Mouse (Mus musculus) granulocyte monocyte progenitor cell, adult 5-6 weeks (primary cell): ENCODE data around the gene P3h1. TPM values are rescaled to one million over a fixed set of nuclear protein-coding genes. Genes with fewer than 3 reads are reported as not detected.

Experiments
- ATAC-seq: replicated peaks from 2 replicates; pipeline ENCODE4 v1.8.0; 2016; ENCODE audit warnings: mild to moderate bottlenecking, moderate TSS enrichment, inconsistent platforms; ENCODE audit not compliant: poor library complexity, severe bottlenecking
- total RNA-seq, 2 experiments: library from RNA; stranded (forward) in 1 of 2; stranded (reverse) in 1 of 2; fragments of 200-712, 200-1000 nt in 1 of 2; fragments of >200 nt in 1 of 2; fragmentation: Nextera tagmentation in 1 of 2; gene quantifications; 2 replicates each; pipeline ENCODE4 v1.2.3; 2014 to 2017

P3h1 gene
- total RNA-seq (2014; fragmentation: Nextera tagmentation) = 14.0 and 14.7 TPM in 2 replicates
- total RNA-seq (2017) = 14.7 and 15.9 TPM in 2 replicates

DNA sequence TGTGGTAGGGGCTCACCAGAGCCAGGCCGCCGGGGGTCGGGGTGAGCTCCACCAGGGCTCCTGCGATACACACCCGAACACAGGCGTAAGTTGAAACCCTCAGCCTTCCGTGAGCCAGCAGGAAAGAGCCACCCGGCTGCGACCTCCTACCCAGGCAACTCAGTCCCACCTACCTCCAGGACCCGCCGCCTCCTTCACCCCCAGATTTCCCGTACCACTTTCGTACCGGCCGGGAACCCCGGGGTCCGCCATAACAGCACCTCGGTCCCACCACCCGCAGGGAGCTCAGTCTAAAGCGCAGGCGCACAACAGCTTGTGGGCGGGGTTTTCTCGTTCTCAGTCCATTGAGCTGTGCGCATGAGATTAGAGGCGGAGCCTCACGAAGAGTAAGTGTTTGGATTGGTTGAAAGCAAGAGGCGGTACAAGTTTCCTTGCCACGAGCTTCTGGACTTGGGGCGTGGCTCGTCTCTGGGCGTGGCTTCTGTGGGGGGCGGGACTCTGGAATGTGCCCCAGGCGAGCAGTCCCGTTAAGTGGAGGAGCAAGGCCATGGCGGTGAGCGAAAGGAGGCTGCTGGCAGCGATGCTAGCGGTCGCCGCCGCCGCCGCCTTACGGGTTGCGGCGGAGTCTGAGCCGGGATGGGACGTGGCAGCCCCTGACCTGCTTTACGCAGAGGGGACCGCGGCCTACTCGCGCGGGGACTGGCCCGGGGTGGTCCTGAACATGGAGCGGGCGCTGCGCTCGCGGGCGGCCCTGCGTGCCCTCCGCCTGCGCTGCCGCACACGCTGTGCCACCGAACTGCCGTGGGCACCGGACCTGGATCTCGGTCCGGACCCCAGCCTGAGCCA, at the start of gene P3h1, which contains the start of gene AU022252:
P3h1 (plus strand) TSS at position 506 of the 846 bp plus-strand sequence.
AU022252 (minus strand) TSS at position 303 of the 846 bp plus-strand sequence.
- ATAC-seq = peak; percentile 94

GRCm38 (mm10) chr4:119183525-119183924, 49.2 kb upstream of the P3h1 start:
- no peak for ATAC-seq

- no peak for ATAC-seq
These were observed 46.9 kb upstream of the P3h1 start for GRCm38 (mm10) chr4:119185771-119186170.

GRCm38 (mm10) chr4:119188060-119188785, 44.5 kb upstream of the P3h1 start:
- ATAC-seq = peak; percentile 85

DNA sequence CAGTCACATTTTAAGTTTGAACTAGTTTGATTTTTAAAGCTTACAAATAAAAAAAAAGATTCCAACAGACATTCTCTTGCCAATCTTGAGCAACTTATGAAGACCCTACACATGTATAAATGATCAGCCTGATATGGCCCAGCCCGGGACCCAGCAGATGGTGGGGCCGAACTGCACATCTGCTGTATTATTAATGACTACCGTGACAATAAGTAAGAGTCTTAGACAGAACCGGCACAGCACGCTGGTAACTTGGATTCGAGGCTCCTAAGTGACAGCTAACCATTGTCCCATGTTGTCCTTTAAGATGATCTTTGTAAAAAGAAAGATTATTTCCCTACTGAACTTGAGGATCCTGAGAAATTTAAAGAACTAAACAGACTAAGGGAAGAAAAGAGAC, 43.3 kb upstream of the P3h1 start:
- no peak for ATAC-seq

GRCm38 (mm10) chr4:119189864-119190263, 42.9 kb upstream of the P3h1 start, which contains the start of gene Ermap:
Gene Ermap (minus strand): TSS chr4:119190011.
- ATAC-seq = no peak

DNA sequence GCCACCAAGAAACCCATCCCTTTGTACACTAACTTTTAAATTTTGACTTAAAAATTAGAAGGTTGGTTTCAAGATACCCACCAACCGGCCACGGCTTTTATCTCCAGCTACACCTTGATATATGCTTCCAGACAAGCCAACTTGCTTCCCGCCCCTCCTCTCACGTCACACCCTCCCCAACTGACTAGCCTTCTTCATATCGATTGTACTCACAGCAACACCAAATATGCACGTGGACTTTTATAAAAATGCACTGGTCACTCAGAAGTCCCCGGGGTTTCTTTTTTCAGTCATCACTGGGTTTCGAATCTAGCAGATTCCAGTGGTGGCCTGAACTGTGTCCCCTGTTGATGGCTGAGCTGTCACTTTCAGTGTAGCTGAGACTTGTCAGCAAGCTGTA, 42.1 kb upstream of the P3h1 start:
- ATAC-seq = no peak

DNA sequence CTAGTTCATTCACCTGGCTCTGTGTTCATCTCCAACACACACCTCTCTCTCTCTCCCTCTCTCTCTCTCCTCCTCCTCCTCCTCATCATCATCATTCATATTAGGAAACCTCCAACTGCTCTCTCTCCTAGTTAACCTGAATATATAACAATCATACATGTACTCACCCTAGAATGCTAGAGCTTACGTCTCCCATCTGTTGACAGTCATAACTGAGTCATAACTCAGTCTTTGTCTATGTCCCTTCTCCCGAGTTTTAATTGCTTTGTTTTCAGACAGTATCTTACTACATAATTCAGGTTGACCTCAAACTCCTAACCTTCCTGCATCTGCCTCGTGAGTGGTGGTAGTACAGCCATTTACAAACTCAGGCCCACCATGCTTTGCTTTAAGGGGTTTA, 41.4 kb upstream of the P3h1 start:
- no peak for ATAC-seq

GRCm38 (mm10) chr4:119192757-119193156, 40.0 kb upstream of the P3h1 start:
- no peak for ATAC-seq

DNA sequence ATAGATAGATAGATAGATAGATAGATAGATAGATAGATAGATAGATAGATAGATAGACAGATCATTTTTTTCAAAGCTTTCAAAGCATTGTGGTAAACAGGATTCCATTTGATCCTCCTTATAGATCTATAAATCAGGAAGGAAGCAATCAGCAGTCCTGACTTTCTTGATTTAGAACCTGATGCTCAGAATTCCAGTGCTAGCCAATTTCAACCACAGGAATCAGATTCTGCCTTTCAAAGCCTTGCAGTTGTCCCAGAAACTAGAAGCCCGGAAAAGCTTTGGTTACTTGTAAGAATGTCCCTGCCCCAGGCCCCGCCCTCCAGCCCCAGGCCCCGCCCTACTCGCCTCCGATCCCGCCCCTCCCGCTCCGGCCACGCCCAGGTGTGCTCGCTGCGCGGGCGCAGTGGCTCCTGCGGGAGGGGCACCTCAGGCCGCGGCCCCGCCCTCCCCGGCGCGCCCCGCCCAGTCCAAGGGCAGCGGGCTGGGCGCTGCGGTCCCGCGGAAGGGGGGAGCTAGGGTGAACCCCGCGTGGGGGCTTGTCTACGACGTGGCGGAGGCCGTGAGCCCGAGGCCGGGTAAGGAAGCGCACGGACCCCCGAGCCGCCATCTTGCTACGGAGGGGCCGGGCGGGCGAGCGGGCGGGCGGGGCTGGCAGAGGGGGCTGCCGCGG, 37.7 kb upstream of the P3h1 start, which contains the start of gene Svbp:
Svbp (plus strand) TSS at position 398 of the 673 bp plus-strand sequence.
- ATAC-seq = peak; percentile 97

GRCm38 (mm10) chr4:119195582-119196320, 37.0 kb upstream of the P3h1 start:
- no peak; the same call in 1 of the 2 replicates for ATAC-seq

DNA sequence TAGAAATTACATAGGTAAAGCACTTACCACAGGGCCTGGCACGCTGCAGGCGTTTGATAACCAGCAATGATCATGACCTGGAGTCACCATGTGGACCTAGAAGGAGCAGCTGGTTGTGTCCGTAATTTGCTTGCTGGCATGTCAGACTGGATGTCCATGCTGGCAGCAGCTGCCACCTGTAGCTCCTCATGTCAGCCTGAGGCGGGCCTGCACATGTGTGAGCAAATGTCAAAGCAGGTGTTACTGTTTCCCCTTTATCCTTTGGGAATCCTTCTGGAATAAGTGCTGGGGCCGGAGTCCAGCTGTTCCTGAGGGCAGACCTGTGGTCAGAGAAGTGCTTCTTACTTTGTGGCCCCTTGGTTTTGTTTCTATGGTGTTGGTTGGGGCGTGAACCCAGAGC, 34.6 kb upstream of the P3h1 start:
- ATAC-seq = no peak

- ATAC-seq = peak; percentile 65
These were observed 28.0 kb upstream of the P3h1 start for GRCm38 (mm10) chr4:119204672-119205071.

GRCm38 (mm10) chr4:119216667-119217066, 16.0 kb upstream of the P3h1 start:
- ATAC-seq = no peak

DNA sequence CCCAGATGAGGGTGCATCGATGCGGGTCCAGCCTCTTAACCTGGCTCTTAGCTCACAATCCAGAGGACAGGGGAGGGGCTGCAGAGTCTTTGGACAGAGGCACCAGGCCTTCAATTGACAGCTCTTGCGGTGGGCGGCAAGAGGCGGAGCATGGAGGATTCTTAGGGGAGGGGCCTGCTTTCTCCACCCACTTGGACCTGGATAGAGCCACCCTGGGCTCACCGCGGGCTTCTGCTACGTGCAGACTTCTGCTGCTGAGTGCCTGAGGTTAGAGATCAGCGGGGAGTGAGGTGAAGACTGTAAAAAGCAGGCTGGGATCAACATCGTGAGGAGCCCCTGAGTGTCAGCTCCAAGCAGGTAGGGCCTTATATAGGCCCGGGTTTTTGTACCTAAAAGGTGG, 14.5 kb upstream of the P3h1 start, which contains the start of gene Tmem269:
Tmem269 (minus strand) TSS at position 49 of the 400 bp plus-strand sequence.
- ATAC-seq = peak; percentile 50

DNA sequence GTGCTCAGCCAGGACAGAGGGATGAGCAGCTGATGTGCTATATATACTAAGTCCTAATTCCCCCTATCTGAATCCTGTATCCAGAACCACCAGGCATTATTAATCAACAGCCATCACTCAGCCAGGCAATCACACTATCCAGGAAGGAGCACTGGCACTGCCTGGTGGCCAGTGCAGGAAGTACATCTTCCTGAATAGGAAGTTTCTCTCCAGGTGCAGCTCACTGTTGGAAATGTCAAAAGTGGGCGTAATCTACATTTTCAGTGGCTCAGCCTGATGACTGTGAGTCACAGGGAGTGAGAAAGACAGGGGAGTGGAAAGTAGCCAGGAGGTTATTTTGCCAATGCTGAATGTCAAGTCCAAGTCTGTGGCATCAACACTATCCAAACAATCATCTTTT, 9.0 kb upstream of the P3h1 start:
- ATAC-seq = peak; percentile 82

- ATAC-seq = no peak
These were observed 8.2 kb upstream of the P3h1 start for GRCm38 (mm10) chr4:119224534-119224933.

DNA sequence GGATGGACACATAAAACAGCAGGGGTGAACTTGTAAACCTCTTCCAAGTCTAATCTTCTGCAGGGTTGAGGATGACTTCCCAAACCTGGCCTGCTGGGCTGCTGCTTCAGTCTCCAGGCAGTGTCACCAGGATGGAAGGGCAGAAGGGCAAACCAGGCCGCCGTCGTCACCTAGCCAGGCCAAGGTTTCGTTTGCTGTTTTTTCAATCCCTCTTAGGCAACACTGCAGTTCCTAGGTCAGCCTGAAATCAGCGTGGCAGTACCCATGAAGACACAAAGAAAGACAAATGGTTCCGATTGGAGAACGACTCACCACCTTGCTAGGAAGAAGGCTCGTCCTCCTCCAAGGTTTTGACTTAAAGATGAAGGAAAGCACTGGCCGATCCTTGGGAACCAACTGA, 7.0 kb upstream of the P3h1 start:
- ATAC-seq = no peak

GRCm38 (mm10) chr4:119226751-119227150, 6.0 kb upstream of the P3h1 start:
- no peak for ATAC-seq
